Mouse (Mus musculus) cerebellum, adult 11 months (tissue): ENCODE results near the gene Eya3.
A peak's percentile ranks its signal among the peaks of the same experiment; 100 is the strongest.
"Not testable (repeated sequence)": the region's sequence is repeated elsewhere in the genome, so short reads cannot be mapped to it uniquely, and the experiment has no call there.

Experiments
- DNase-seq: peaks from one replicate; pipeline ENCODE4 v3.0.0; 2022

The Eya3 gene

DNA sequence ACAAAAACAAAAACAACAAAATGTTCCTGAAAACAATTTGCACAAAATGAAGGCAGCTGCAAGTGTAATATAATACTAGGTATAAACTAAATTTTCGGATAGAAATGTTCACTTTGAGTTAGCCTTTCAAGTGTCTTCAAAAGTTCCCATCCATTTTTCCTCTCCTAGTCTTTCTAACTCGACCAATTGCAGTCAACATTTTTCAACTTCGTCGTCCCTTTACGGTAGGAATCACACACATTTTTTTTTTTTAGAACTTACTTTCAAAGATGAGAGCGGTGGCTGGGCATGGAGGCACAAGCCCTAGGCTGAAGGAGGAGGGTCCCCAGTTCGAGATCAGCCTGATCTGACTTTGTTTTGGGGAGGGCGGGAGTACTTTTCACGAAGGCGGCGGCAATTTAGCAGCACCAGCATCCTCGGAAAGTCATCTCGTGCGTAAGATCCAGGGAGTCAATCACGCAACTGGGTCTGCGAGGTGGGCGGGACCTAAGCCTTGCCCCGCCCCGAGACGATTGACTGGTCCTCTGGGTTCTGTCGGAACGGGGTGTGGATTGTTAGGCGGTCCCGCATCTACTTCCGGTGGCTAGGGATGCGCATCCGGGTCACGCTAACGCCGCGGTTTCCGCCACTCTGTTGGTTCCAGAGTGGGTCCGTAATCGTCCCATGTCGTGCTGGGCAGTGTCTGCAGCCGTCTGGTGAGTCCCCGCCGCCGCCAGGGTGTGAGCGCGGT, at the start of gene Eya3:
Gene Eya3 (plus strand): TSS at position 527 of the 730 bp plus-strand sequence.
- peak; percentile 92 for DNase-seq

DNA sequence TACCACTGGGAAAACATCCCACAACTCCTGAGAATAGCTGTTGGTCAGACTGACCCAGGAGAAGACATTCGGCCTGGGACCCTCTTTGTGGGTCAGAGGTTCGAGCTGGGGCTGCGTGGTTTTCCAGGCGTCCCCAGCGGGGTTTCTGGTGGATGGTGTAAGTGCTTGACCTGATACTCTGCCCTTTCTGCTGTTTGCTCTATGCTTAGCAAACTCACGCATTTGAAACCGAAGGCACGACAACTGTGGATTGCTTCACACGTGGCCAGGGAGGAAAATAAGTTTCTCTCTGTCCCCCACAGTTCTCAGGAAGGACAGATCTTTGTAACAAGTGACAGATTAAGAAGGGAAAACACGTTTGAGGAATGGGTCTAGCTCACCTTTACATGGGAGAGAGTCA, 48.1 kb upstream of the Eya3 start:
- no peak for DNase-seq

DNA sequence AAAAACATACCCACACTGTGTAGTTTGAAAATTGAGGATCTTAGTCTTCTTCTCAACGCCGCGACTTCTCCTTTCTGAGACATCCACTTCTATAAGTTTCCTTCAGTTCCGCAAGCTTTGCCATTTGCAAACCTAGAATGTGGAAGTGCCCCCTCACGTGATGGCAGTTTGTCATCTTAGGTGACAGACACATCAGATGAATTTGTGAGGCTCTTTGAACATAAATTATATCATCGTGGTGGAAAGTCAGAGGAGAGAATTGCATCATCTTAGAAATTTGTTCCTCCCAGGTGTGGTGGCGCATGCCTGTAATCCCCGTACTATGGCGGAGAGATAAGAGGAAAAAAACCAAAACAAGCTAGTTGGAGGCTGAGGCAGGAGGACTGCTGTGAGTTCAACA, 45.8 kb upstream of the Eya3 start:
- DNase-seq: no peak

DNA sequence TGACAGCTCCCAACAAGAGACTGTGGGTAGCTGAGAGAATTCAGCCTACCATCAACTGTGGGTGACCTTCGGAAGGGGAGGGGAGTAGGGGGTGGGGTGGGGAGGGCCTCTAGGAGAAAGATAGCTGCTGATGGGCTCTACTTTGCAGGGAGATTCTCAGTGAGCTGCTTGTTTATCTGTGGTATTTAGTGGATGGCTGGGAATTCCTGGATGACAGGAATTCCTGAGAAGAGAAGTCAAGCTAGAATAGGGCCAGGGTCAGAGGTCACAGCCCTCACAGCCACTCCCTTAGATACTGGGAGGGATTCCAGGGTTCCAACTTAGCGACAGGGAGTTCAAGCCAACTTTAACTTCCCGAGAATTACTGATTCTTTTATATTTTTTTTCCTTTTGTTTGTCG, 44.6 kb upstream of the Eya3 start:
- DNase-seq: no peak

DNA sequence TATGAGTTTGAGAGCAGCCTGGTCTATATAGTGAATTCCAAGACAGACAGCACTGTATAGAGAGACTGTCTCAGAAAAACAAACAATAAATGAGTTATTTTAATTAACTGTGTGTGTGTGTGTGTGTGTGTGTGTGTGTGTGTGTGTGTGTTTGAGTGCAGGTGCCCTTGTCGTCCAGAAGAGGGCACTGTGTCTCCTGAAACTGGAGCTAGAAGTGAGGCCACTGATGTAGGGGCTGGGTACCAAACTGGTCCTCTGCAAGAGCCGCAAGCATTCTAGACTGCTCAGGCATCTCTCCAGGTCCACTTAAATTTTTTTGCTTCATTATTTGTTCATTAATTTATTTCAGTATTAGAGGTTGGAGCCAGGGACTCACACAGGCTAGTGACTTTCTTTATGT, 39.9 kb upstream of the Eya3 start:
- DNase-seq: no peak

DNA sequence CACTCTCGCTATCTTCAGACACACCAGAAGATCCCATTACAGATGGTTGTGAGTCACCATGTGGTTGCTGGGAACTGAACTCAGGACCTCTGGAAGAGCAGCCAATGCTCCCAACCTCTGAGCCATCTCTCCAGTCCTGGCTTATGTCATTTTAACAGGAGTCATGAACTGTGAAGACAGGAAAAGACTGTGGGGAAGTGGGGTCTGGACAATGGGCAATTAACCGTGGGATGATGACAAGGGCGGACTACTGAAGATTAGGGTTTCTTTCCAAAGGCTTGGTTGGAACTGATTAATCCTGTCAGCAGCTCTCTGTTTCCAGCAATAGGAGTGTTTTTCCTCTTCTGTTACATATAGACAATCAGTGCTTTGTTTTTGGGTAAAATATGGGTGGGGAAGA, 39.0 kb upstream of the Eya3 start:
- DNase-seq: no peak

DNA sequence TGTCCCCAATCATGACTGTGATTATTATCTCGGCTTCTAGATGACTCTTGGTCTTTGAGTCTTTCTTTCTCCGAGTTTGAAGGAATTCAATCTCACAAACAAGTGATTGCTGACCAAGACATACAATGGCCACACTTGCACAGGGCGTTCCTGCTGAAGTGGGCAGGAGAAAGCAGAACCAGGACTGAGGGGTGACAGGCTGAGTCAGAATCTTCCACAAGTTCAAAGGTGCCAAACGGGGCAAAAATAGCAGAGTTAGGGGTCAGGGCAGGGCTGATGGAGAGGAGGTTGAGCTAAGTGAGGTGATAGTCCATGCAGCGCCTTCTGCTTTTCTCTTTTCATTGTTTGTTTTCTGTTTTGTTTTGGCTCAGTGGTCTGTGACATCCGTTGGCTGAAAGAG, 38.3 kb upstream of the Eya3 start:
- no peak for DNase-seq

DNA sequence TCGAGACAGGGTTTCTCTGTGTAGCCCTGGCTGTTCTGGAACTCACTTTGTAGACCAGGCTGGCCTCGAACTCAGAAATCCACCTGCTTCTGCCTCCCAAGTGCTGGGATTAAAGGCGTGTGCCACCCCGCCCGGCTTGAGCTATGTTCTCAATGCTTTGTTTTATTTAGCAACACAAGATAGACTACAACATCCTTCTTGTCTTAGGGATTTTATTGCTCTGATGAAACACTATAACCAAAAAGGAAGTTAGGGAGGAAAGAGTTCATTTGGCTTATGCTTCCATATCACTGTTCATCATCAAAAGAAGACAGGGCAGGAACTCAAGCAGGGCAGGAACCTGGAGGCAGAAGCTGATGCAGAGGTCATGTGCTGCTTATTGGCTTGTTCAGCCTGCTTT, 37.5 kb upstream of the Eya3 start:
- not testable (repeated sequence) for DNase-seq

DNA sequence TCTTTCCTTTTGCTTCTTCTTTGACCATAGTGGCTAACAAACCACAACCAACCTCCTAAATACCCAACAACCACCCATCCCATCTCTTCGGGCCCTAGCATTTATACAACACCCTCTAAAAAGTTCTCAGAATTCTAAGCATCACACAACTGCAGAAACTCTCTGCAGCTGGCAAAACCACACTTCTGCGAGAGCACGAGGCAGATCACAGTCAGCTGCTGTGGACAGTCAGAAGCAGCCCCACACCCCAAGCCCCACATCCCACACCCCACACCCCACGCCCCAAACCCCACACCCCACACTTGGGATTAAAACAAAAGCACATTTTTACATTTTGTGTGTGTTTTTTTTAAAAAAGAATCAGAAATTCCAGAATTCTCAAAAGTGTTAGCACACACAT, 35.3 kb upstream of the Eya3 start:
- no peak for DNase-seq

DNA sequence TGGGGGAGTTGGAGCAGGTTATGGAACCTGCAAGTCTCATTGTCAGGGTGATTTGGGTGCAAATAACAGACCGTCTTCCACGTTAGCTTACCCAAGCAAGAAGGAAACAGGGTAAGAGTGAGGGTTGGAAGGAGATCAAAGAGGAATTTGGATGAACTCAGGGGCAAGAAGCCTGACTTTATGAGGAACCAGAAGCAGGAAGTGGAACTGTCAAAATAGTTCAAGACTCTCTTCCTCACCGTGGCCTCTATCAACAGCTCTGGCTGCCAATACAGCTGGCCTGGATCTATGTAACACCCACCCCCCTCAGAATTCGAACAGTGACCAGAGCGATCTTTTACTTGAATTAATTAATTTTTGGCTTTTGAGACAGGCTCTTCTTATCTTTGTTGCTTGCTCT, 33.0 kb upstream of the Eya3 start:
- DNase-seq: no peak

DNA sequence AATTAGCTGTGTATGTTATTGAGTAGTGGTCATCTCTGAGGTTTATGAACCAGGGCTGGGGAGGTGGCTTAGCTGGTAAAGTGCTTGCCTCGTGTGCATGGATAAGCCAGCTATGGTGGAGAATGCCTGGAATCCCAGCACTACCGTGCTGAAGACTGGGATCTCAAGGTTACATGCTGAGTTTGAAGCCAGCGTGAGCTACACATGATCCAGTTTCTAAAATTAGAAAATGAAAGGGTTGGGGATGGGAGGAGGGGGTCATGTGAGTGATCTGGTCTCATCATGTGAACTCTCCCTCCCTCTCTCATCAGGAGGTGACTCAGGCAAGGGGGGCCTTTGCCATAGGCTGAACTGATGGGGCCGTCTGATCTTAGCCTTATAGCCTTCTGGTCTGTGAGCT, 30.6 kb upstream of the Eya3 start:
- no peak for DNase-seq

DNA sequence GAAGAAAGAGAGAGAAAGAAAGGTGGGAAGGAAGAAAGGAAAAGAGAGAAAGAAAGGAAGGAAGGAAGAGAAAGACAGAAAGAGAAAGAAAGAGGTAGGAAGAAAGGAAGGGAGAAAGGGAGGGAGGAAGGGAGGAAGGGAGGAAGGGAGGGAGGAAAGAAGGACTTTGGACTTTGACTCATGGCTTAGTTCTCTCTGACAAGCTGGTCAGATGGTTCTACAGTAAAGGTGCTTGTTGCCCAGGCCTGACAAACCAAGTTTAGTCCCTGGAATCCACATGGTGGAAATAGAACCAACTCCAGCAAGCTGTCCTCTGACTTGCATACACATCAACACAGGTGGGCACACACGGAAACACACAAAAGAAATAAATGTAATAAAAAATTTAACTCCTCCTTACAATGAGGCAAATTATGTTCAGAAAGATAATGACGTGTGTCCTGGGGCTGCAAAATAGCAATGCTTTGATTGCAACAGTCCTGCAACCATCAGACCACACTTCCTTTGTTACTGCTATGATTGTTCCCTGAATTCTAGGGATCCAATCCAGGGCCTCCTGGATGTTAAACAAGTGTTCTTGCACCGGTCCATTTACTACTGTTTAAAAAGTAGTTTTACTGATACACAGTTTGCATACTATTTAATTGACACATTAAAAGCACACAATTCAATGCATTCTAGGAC, 28.3 kb upstream of the Eya3 start:
- DNase-seq: no peak

DNA sequence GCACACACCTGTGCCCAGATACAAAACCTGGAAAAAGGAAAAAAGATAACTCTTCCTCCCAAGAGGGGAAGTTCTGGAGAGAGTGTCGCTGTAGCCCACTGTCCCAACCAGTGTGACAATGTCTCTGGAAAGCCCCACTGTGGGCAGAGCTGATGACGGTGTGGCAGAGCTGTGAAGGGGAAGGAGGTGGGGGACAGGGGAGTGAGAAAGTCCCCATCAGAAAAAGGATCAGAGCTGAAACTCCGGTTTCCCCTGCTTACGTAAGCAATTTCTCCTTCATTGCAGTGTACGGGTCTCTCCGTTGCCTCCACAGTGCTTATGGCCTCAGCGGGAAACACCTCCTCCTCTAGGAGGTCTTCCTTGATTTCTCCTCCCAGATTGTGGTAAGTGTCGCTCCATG, 27.5 kb upstream of the Eya3 start:
- DNase-seq: no peak

DNA sequence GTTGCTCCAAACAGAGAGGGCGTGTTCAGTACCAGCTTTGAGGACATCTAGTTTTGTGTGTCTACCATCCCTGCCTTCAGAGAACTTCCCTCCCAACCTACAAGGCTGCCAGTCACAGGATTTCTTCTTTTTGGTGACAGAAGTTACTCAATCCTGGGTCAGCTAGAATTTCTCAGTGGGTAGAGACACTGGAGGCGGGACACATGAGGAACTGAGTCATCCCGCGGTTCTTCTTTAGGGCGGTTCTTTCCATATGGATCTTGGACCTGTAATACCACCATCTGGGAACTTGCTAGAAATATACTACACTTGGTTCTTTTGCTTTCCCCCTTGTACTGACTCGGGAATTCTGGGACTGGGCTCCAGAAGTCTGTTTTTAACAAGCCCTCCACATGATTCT, 20.9 kb upstream of the Eya3 start:
- no peak for DNase-seq

DNA sequence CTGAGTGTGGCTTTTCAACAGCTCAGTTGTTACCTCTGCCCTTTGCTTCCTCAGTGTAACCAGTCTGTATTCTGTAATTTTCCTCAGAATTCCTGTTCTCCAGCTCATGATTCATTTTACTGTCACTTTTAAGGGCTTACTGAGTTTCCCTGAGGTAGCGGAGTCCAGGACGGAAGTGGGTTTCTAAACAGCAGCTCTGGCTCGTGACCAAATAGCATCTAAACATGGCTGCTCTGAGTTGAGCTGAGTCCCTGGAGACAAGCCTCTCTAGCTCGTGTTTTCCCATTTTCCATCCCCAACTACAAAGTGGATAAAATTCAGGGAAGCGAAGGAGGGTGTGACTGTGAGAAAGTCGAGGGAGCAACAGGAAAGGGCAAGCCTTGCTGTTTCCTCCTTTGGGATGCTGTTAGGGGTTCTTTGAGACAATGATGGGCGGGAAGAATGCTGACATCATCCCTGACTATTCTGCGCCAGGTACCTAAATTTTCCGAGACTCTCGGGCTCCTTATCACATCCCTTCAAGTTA, 19.9 kb upstream of the Eya3 start:
- DNase-seq: no peak

DNA sequence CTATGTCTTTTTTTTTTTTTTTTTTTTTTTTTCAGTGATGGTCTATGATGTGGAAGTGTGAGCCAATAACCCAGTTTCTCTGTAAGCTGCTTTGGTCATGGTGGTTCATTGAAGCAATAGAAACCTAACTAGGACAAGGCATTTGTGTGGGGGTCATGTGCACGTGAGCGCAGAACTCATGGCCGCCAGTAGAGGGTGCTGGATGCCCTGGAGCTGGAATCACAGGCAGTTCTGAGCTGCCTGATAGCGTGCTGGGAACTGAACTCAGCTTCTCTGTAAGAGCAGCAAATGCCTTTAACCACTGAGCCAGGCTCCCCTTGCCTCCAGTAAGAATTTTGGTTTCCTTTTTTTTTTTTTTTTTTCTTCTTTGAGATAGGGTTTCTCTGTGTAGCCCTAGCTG, 18.7 kb upstream of the Eya3 start:
- DNase-seq: no peak

DNA sequence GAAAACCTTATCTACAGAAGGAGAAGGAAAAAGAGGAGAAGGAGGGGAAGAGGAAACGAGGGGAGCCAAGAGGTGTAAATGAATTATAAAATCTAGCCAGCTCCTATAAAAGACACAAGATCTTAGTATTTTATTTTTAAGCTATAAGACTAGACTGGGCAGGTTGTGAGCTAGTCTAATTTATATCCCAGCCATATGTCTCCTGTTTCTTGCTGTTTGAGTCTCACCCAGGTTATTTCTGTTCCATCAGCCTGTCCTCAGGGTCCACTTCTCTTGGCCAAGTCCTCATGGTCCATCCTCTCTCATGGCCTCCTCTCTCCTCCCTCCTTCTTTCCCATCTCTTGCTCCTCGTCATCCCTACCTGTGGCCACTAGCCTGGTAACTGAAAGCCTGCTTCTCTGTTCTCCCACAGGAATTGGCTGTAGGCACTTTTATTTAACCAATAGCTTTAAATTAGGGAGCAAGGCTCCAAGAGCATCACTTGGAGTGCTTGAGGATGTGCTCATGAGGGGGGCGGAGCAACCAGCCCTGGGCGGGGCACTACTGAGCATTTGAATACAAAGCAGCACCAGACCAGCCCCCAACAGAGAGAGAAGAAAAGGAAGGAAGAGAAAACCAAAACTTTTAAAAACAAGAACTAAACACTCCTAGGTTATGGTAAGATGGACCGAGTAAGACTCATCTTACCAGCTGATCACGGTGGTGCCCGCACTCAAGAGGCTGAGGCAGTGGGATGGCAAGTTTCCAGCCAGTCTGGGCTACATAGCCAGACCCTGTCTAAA, 17.3 kb upstream of the Eya3 start:
- no peak for DNase-seq

DNA sequence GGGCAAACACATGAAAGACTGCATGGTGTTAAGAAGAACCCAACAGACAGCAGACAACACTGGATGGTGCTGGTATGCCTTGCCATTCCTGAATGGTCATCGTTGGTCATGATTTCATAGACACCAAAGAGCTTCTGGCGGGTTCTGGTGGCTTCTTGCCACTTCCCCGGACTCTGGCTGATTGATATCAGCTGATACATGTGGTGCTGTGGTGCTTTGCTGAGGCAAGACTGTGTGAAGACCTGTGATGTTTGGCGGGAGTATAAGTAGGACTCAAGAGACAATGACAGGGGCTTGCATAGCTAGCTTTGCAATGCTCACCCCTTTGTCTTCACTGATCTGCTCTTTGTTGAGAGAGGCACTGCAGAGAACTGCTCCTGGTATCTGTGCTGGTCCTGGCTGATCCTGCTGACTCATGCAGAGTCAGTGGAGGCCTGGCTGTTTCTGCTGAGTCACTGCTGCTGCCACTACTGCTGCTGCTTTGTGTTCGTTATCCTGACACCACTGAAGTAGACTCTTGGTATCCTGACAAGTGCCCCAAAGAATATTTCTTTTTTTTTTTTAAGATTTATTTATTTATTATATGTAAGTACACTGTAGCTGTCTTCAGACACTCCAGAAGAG, 14.6 kb upstream of the Eya3 start:
- DNase-seq: no peak

DNA sequence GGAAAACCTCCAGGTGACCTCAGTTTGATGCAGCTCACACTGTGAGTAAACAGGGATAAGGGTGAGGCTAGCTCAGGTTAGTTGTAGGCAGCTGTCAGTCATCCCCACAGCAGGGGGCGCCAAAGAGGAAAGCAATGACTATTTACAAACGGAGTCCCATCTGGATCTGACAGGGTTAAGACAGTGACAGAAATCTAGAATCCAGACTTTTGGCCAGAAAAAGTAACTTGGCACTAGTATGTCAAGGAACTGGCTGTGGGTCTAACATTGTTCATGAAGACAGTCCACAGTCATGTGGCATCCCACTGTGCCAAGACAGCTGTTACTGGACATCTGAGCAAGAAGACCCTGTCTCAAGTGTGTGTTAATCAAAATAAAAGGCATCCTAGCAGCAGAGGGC, 10.0 kb upstream of the Eya3 start:
- DNase-seq: no peak

DNA sequence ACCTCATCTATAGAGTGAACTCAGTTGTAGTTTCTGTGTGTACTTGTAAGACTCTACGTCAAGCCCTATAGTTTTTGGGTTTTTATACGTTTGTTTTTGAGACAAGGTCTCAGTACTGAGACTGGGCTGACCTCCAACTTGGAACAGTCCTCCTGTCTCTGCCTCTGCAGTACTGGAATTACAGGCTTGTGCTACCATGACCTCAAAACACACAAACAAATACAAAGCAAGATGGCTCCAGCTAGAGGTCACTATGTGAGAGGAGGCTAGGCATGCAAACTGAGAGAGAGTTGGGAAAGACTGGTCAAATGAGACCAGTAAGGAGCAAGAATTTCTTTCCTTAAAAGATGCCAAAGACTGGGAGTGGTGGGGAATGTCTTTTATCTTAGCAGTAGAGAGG, 2.8 kb upstream of the Eya3 start:
- DNase-seq: no peak

DNA sequence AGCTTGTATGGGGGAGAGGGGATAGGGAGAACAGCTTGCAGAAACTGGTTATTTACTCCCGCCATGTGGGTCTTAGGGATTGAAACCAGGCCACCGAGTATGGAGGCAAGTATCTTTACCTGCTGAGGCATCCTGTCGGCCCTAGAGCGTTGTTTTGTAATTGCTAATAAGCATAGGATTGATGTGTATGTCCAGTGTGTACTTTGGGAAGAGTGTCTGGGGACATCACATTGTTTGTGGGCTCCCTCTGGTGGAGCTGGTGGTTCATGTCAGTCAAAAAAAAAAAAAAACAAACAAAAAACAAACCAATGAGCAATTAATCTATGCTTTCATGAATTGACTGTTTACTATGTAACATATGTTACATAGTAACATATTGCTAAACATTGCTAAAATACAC, 2.2 kb upstream of the Eya3 start:
- DNase-seq: no peak

DNA sequence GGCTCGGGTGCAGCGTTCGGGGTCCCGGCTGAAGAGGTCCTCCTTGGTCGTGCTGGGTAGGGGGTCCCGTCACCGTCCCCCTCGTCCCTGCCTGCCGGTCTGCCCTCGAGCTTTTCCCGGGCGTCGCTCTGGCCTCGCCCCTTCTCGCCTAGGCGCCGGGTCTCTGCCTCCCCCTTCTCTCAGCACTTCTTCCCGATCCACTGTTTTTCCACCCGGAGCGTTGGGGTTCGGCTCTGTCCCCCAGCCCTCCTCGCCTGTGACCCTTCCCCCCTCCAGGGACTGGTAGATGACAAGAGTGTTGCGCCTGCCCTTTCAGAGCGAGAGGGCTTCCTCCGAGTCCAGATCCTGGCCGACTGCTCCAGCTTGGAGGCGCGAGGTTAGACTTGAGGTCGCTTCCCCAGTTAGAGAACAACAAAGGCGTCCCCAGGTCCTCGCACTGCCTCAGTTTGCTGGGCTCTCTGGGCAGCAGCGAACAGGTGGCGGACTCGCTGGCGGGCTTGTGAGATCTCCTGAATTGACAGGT, 465 bp downstream of the Eya3 start:
- no peak for DNase-seq

DNA sequence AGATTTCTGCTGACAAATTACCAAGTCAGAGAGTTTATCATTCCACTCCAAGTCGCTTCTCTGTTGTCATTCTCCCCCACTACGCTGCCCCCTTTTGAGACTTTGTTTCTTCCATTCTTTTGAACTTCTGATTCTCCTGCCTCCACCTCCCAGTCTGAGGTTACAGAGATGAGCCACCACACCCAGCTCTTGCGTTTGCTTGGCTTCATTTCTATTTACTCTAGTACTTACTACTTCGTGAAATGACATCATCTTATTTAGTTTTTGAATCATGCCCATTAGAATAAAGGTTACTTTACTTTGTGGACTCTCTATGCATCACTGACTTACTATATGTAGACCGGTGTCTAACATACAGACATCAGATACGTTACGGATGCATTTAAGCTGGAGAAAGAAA, 8.7 kb downstream of the Eya3 start:
- no peak for DNase-seq
